16 mouse cellular contexts compared by ENCODE assay signal in genomic region chr7:80845621-80846279, GRCm38 (mm10). TPM values are rescaled to one million over a fixed set of nuclear protein-coding genes. Genes with fewer than 3 reads are reported as not detected.
A peak's percentile ranks its signal among the peaks of the same experiment; 100 is the strongest.
DNase-seq lines count a peak whose midpoint lies in the region; ATAC-seq and TF ChIP-seq lines count a peak whose summit lies in the region.
"Had no signal": no experiment of that assay in that cellular context is flagged by ENCODE, and none has a peak within 500 bp of the region (broad histone marks: within the 10 kb centered on the region; RNA-seq: fewer than 3 reads in every experiment).

No protein-coding gene starts in this region.

- no peak overlapping the region for H3K4me2 ChIP-seq in midbrain, embryonic 11.5 days
- H3K4me2 ChIP-seq in midbrain, embryonic 14.5 days (ENCODE audit: low read length): no peak overlapping the region
- H3K4me2 ChIP-seq in stomach, embryonic 16.5 days (ENCODE audit: low read depth, low read length): no peak overlapping the region
- H3K4me2 ChIP-seq: embryonic facial prominence, embryonic 15.5 days; liver, embryonic 15.5 days; midbrain, embryonic 13.5 days; neural tube, embryonic 12.5 days had no signal

- 79% methylated on average over 15 of the region's 15 CpGs for WGBS in midbrain, embryonic 11.5 days
- 78% methylated on average over 15 of the region's 15 CpGs for WGBS in midbrain, embryonic 14.5 days
- 45% methylated on average over 15 of the region's 15 CpGs for WGBS in lung, adult 2 months
- WGBS in stomach, embryonic 16.5 days: 59% methylated on average over 15 of the region's 15 CpGs

- no peak for TF ChIP-seq CTCF in lung, adult 2 months (IDR thresholded peaks at IDR 0.05; ENCODE audit: insufficient read depth, low read length)

- H3K27me3 ChIP-seq in midbrain, embryonic 11.5 days (ENCODE audit: control insufficient read depth, insufficient read depth, low read length): no peaks in the 10 kb centered on the region
- H3K27me3 ChIP-seq in midbrain, embryonic 14.5 days (ENCODE audit: control insufficient read depth, insufficient read depth, low read length): no peaks in the 10 kb centered on the region
- no peaks in the 10 kb centered on the region for H3K27me3 ChIP-seq in stomach, embryonic 16.5 days (ENCODE audit: control insufficient read depth, insufficient read depth, low read length)
- H3K27me3 ChIP-seq: embryonic facial prominence, embryonic 15.5 days; liver, embryonic 15.5 days; neural tube, embryonic 12.5 days had no signal

- no peak for ATAC-seq in midbrain, embryonic 11.5 days (ENCODE audit: low FRiP score)
- no peak for ATAC-seq in midbrain, embryonic 14.5 days (ENCODE audit: low FRiP score, low TSS enrichment)
- no peak for ATAC-seq in stomach, embryonic 16.5 days (ENCODE audit: insufficient read depth, low FRiP score)
- ATAC-seq: forebrain, postnatal 0 days; midbrain, embryonic 13.5 days had no signal

- no peaks in the 10 kb centered on the region for H3K9me3 ChIP-seq in midbrain, embryonic 11.5 days (ENCODE audit: control insufficient read depth, low read length)
- H3K9me3 ChIP-seq in midbrain, embryonic 14.5 days (ENCODE audit: control insufficient read depth, low read length): no peaks in the 10 kb centered on the region
- H3K9me3 ChIP-seq in stomach, embryonic 16.5 days (replicated peaks; ENCODE audit: control insufficient read depth, low read length): no peaks in the 10 kb centered on the region
- H3K9me3 ChIP-seq: embryonic facial prominence, embryonic 15.5 days; liver, embryonic 15.5 days; midbrain, embryonic 13.5 days; neural tube, embryonic 12.5 days had no signal

- TF ChIP-seq POLR2A in lung, adult 2 months (IDR thresholded peaks at IDR 0.05; ENCODE audit: borderline replicate concordance, extremely low read depth, low read depth, low read length): no peak

- no peak overlapping the region for H3K4me3 ChIP-seq in midbrain, embryonic 11.5 days (ENCODE audit: low read depth, low read length)
- no peak overlapping the region for H3K4me3 ChIP-seq in midbrain, embryonic 14.5 days (replicated peaks; ENCODE audit: low read depth, low read length)
- H3K4me3 ChIP-seq in lung, adult 2 months (replicated peaks; ENCODE audit: extremely low read depth, low read depth, low read length): peak overlapping the region; percentile 52
- no peak overlapping the region for H3K4me3 ChIP-seq in stomach, embryonic 16.5 days (replicated peaks; ENCODE audit: low read length)
- H3K4me3 ChIP-seq: embryonic facial prominence, embryonic 15.5 days; layer of hippocampus, adult 2 months; liver, embryonic 15.5 days; midbrain, embryonic 13.5 days; neural tube, embryonic 12.5 days had no signal

- H3K4me1 ChIP-seq in midbrain, embryonic 11.5 days (ENCODE audit: control insufficient read depth, insufficient read depth, low read length): no peaks in the 10 kb centered on the region
- no peaks in the 10 kb centered on the region for H3K4me1 ChIP-seq in midbrain, embryonic 14.5 days (ENCODE audit: control insufficient read depth, insufficient read depth, low read length)
- peaks cover 3% of the 10 kb centered on the region; the same call in 1 of the 2 replicates for H3K4me1 ChIP-seq in lung, adult 2 months (ENCODE audit: control insufficient read depth, insufficient read depth, low read length)
- H3K4me1 ChIP-seq in stomach, embryonic 16.5 days (ENCODE audit: control insufficient read depth, insufficient read depth, low read length): no peaks in the 10 kb centered on the region
- H3K4me1 ChIP-seq: liver, embryonic 15.5 days; midbrain, embryonic 13.5 days; neural tube, embryonic 12.5 days had no signal

- no peaks in the 10 kb centered on the region for H3K36me3 ChIP-seq in midbrain, embryonic 11.5 days (ENCODE audit: control insufficient read depth, insufficient read depth, low read length)
- no peaks in the 10 kb centered on the region for H3K36me3 ChIP-seq in midbrain, embryonic 14.5 days (ENCODE audit: control insufficient read depth, insufficient read depth, low read length)
- H3K36me3 ChIP-seq in stomach, embryonic 16.5 days (ENCODE audit: control insufficient read depth, insufficient read depth, low read length): no peaks in the 10 kb centered on the region
- H3K36me3 ChIP-seq: embryonic facial prominence, embryonic 15.5 days; liver, embryonic 15.5 days; midbrain, embryonic 13.5 days; neural tube, embryonic 12.5 days had no signal

- DNase-seq in heart, adult 18-20 months: peak; percentile 48 to 74
- DNase-seq in heart, postnatal 4 days: no peak
- peak; percentile 81 for DNase-seq in midbrain, embryonic 11.5 days (ENCODE audit: low spot score, missing footprints)
- DNase-seq in midbrain, embryonic 14.5 days: no peak
- DNase-seq in lung, adult 2 months: no peak
- no peak for DNase-seq in cerebellum, adult 11-12 months
- no peak for DNase-seq in spleen, postnatal 36 days (ENCODE audit: low spot score in 2 of 2)
- DNase-seq: cerebellum, adult 9-11 months; forebrain, postnatal 0 days; retina, postnatal 1 day had no signal

- no peak overlapping the region for H3K9ac ChIP-seq in midbrain, embryonic 11.5 days (ENCODE audit: low read length)
- no peak overlapping the region for H3K9ac ChIP-seq in midbrain, embryonic 14.5 days (replicated peaks; ENCODE audit: low read length)
- 0 out of 2 replicates have a peak overlapping the region, but pooled peaks have one; percentile 13 for H3K9ac ChIP-seq in stomach, embryonic 16.5 days (ENCODE audit: low read length)
- H3K9ac ChIP-seq: embryonic facial prominence, embryonic 15.5 days; forebrain, postnatal 0 days; liver, embryonic 15.5 days; midbrain, embryonic 13.5 days; neural tube, embryonic 12.5 days had no signal

- no peak overlapping the region for H3K27ac ChIP-seq in midbrain, embryonic 11.5 days (ENCODE audit: low read depth, low read length)
- no peak overlapping the region for H3K27ac ChIP-seq in midbrain, embryonic 14.5 days (replicated peaks; ENCODE audit: low read depth, low read length)
- no peak overlapping the region for H3K27ac ChIP-seq in stomach, embryonic 16.5 days (ENCODE audit: low read length)
- H3K27ac ChIP-seq: embryonic facial prominence, embryonic 15.5 days; layer of hippocampus, adult 2 months; liver, embryonic 15.5 days; midbrain, embryonic 13.5 days; neural tube, embryonic 12.5 days had no signal

RNA-seq across cellular contexts. Expression of gene Zscan2, which starts 15.0 kb away (rescaled TPM):
- 1 to 10 TPM; 3.7 to 6.4 TPM for total RNA-seq in heart, adult 18-20 months (2021)
- 1 to 10 TPM; 8.4 to 9.0 TPM for total RNA-seq in heart, postnatal 4 days (2021)
- 3.8 and 5.0 TPM in 2 replicates for polyA plus RNA-seq in midbrain, embryonic 11.5 days (2014; fragmentation: Nextera tagmentation; extraction: Ambion mirVana)
- 5.8 and 7.1 TPM in 2 replicates for polyA plus RNA-seq in midbrain, embryonic 14.5 days (2014; fragmentation: Nextera tagmentation; extraction: Ambion mirVana)
- 5.5 and 6.2 TPM in 2 replicates for polyA plus RNA-seq in lung, adult 2 months (2012; rRNA removed)
- 1.4 and 1.6 TPM in 2 replicates for polyA plus RNA-seq in stomach, embryonic 16.5 days (2015; fragmentation: Nextera tagmentation; extraction: Ambion mirVana)

RNA-seq across cellular contexts. Expression of gene Iqgap1, which starts 20.0 kb away (rescaled TPM):
- 10 to 100 TPM; 32.7 to 35.3 TPM for total RNA-seq in heart, adult 18-20 months (2021)
- total RNA-seq in heart, postnatal 4 days (2021): 10 to 100 TPM; 77.6 to 84.1 TPM
- 23.5 and 24.8 TPM in 2 replicates for polyA plus RNA-seq in midbrain, embryonic 11.5 days (2014; fragmentation: Nextera tagmentation; extraction: Ambion mirVana)
- polyA plus RNA-seq in midbrain, embryonic 14.5 days (2014; fragmentation: Nextera tagmentation; extraction: Ambion mirVana): 14.0 and 22.3 TPM in 2 replicates
- 118 and 135 TPM in 2 replicates for polyA plus RNA-seq in lung, adult 2 months (2012; rRNA removed)
- 99.2 and 106 TPM in 2 replicates for polyA plus RNA-seq in stomach, embryonic 16.5 days (2015; fragmentation: Nextera tagmentation; extraction: Ambion mirVana)

RNA-seq across cellular contexts. Expression of gene Wdr73, which starts 55.3 kb away (rescaled TPM):
- 1 to 10 TPM; 7.5 to 8.6 TPM for total RNA-seq in heart, adult 18-20 months (2021)
- total RNA-seq in heart, postnatal 4 days (2021): 10 to 100 TPM in 1 of 2 experiments, 1 to 10 TPM in 1; 9.2 to 11.0 TPM
- polyA plus RNA-seq in midbrain, embryonic 11.5 days (2014; fragmentation: Nextera tagmentation; extraction: Ambion mirVana): 36.1 and 41.2 TPM in 2 replicates
- polyA plus RNA-seq in midbrain, embryonic 14.5 days (2014; fragmentation: Nextera tagmentation; extraction: Ambion mirVana): 32.8 and 36.1 TPM in 2 replicates
- polyA plus RNA-seq in lung, adult 2 months (2012; rRNA removed): 9.5 and 14.7 TPM in 2 replicates
- 25.2 and 29.1 TPM in 2 replicates for polyA plus RNA-seq in stomach, embryonic 16.5 days (2015; fragmentation: Nextera tagmentation; extraction: Ambion mirVana)

RNA-seq across cellular contexts. Expression of gene Nmb, which starts 59.1 kb away (rescaled TPM):
- 10 to 100 TPM in 1 of 2 experiments, 1 to 10 TPM in 1; 9.2 to 10.8 TPM for total RNA-seq in heart, adult 18-20 months (2021)
- 1 to 10 TPM; 3.1 to 3.5 TPM for total RNA-seq in heart, postnatal 4 days (2021)
- polyA plus RNA-seq in midbrain, embryonic 11.5 days (2014; fragmentation: Nextera tagmentation; extraction: Ambion mirVana): 6.9 and 7.9 TPM in 2 replicates
- 8.5 and 9.0 TPM in 2 replicates for polyA plus RNA-seq in midbrain, embryonic 14.5 days (2014; fragmentation: Nextera tagmentation; extraction: Ambion mirVana)
- 2.6 and 4.1 TPM in 2 replicates for polyA plus RNA-seq in lung, adult 2 months (2012; rRNA removed)
- 3.5 and 4.4 TPM in 2 replicates for polyA plus RNA-seq in stomach, embryonic 16.5 days (2015; fragmentation: Nextera tagmentation; extraction: Ambion mirVana)

Comparison
In these comparisons a context has a peak if more than half of its experiments do, and no peak if none do; other contexts are left out.
1. DNase-seq: peak in heart, adult 18-20 months (2 of 2) and midbrain, embryonic 11.5 days (single experiment); none in heart, postnatal 4 days (single experiment), midbrain, embryonic 14.5 days (single experiment), lung, adult 2 months (single experiment), cerebellum, adult 11-12 months (single experiment) and spleen, postnatal 36 days (0 of 2).